Mouse (Mus musculus) layer of hippocampus, adult 11-12 months (tissue): Measurements from ENCODE around the gene Irf2bpl.
A peak's percentile ranks its signal among the peaks of the same experiment; 100 is the strongest.

Source experiments
- DNase-seq: peaks from one replicate; pipeline ENCODE4 v3.0.0; 2022; ENCODE audit warnings: low spot score

The Irf2bpl gene

DNA sequence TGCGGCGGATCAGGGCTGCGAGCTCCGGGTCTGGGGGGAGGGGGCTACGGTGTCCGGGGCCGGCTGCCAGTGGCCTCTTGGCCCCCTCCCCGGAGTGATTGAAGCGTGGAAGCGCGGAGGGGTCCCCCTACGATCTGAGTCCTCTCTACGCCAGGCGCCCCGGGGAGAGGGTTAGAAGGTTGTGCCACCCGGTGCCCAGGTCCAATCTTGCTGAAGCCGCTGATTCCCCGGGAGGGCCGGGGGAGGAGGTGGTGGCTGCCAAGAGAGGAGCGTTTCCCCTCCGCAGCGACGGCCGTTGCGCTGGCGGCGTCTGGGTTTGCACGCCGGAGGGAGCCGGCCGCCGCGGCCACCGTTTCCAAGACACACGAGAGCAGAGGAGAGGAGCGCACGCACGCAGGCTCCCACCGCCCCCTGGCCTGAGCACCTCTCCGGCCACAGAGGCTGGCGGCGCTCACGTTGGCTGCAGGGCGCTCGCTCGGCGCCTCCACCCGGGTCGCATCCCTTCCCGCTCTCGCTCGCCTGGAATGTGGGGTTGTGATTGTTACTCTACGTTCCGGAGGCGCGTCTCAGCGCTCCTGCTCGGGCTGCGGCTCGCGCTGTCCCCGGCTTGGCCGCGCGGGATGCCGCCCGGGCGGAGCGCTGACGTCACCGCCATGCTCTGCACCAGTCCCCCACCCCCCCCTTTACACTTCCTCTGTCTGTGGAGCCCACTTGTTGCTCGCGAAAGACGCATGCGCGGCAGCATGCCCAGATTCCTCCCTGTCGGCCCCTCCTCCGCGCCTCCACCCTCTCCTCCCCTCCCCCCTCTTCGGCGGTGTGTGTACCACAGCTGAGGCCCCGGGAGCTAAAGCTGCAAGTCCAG lies at the start of gene Irf2bpl:
Gene Irf2bpl, minus strand, starts transcription at position 602 of the 862 bp plus-strand sequence.
- DNase-seq = peak; percentile 99

DNA sequence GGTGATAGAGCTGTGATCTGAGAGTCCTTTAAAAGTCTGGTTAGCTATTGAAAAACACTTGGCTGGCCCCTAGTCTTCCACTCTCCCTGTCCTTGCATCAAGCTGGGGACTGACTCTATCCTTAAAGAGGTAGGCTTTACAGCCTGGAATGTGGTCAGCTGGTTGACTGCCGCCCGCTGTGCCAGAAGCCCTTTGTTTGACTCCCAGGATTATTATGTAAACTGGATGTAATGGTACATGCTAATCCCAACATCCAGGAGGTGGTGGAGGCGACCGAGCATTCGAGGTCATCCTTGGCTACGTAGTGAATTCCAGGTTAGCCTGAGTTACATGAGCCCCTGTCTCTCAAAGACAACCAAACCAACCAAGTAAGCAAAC lies 48.0 kb upstream of the Irf2bpl start:
- DNase-seq = no peak

DNA sequence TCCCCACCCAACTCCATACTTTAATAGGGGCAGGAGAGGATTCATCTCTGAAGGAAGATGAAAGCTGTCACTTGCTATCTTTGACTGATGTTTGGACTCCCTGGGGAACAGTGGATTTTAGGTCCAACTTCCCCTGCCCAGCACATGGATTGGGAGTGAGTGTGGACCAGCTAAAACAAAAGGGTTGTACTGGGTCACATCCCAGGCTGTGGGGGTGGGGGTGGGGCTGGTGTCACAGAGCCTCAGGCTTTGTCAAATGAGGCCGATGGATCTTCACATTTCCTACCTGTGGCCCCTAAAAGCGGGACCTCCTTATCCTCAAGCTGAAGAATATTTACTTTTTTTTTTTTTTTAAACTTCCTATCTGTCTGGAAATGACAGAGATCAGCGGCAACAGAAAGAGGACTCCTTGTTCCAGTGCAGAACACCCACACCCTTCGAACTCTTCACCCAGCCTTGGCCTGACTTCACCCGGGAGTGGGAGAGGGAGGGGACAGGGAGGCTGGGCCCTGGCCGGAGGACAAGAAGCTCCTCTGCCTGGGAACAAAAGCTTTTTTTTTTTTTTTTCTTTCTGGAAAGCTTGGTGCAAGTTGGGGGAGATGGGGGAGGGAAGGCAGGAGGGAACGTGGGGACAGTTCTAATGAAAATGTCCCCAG lies 47.4 kb upstream of the Irf2bpl start:
- no peak for DNase-seq

DNA sequence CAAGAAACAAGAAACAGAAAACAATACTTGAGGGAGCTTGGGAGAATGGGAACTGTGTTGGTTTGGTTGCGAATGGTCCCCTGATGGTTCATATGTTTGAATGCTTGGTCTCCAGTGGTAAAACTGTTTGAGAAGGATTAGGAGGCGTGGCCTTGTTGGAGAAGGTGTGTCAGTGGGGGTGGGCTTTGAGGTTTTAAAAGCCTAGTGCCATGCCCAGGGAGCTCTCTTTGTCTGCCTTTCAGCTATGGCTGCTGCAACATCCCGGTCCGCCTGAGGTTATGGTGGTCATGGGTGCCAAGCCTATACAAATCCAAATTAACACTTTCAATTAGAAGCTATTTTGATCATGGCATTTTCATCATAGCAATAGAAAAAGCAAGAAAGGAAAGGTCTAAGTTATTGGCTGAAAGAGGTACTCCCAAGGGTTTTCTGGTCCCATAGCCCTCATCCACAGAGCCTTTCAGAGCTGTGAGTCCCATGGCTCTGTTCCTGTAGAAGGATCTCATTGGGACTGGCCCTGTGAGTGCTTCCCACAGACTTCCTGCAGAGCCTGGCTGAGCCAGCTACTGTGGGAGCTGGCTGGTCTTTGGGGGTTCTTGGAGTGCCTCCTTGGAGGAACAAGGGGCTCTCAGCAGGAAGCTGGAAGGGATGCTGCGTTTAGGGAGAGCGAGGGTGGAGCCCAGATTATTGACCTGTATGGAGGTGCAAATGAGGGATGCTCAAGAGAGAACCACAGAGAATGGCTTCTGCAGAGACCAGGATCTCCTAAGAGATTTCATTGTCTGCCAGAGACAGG lies 46.5 kb upstream of the Irf2bpl start:
- DNase-seq = no peak

DNA sequence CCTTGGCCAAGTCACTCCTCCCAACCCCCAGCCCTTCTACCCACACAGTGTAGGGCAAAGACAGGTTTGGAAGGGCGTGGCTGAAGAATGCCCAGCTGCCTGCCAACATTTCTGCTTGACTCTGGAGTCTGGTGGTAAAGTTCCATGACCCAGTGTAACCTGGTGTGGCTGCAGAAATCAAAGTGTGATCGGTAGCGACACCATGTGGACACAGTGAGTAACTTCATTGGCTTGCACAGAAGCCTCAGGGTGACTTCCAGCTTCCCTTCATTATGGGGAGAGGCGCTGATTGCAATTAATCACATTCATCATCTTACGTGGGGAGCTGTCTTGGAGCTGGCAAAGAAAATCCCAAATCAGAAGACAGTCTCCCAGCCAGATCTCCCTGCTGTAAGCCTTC lies 39.2 kb upstream of the Irf2bpl start:
- DNase-seq = peak; percentile 77

DNA sequence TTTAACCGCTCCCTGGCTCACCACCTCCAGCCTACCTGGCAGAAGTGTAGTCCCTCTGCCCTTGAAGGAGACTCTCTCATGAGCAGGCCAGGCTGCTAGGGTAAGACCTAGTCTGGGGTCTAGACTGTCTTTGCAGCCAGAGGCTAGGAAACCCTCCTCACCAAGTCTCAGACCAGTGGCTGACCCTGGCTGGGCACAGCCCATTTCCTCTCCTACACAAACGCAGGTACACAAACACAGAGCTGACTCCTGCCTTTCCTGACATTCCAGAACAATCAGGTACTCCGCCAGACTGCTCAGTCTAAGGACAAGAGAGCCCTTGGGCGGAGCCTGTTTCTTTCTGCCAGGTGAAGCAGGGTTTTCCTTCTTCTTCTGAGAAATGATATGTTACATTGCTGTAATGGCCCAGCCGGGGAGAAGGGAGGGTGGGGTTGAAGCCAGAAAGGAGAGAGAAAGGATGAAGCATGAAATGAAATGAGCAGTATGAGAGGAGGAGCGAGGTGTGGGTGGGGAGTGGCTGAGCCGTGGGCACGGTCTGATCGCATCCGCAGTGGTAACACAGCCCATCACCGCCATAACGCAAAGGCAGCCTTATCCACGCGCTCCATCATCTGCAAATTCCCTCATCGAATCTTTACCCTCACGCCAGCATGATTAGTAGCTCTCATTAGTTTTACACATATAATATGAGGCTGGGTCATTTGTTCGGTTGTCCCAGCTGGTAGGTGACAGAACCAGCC lies 34.6 kb upstream of the Irf2bpl start:
- no peak for DNase-seq

DNA sequence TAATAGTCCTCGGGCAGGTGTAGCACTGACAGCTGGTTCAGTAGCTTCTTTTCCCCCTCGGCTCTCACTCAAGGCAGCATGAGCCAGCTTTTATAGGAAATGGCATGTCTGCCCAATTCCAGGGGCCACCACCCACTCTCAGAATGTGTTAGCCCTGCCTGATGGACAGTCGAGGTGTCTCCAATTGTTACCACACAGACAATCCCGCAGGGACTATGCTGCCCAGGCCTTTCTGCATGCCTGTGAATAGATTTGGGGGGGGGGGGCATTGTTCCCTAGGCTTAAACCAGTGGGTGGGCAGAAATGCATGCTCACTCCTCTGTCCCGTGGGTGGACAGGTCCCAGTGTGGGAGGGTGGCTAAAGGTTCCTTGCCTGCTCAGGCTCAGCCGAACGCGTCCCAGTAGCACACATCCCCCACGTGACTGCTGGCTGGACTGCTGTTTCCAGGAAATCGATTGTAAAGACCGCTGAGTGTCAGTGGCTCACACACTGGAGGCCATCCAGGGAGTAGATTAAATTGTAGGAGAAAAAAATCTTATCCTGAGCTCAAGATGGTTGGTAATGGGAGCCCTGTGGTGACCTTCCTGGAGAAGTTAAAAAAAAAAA lies 33.9 kb upstream of the Irf2bpl start:
- DNase-seq = no peak

DNA sequence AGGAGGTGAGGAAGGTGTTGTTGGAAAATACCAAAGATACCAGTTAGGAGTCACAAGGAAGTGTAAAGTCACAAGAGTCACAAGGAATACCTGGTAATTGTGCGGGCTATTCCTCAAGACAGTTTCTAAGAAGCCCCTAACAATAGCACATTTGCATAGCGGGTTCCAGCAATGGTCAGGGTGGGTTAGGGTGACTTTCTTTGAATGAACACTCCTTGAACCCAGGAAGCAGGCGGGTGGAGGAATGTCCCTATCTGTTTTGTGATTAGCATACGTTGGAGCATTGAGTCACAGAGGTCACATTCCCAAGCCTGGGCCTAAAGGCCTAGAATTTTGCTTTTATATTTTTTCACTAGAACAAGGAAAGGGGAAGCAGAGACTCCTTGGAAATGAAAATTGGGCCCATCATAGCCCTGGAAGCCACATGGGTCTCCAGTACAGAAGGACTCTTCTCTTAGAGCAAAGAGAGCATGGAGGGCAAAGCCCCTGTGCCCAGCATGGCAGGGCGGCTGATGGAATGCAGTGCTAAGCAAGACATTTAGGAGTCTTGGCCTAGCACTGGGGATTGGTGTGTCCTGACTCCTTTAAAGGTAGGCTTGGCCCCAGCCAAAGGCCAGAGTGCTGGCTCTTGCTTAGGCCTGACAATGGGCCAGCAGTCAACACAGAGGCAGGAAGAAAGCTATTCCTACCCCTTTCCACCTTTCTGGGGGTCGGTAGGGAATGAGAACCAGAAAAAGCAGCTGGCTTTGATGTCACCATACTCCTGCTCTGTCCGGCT lies 32.4 kb upstream of the Irf2bpl start:
- no peak for DNase-seq

DNA sequence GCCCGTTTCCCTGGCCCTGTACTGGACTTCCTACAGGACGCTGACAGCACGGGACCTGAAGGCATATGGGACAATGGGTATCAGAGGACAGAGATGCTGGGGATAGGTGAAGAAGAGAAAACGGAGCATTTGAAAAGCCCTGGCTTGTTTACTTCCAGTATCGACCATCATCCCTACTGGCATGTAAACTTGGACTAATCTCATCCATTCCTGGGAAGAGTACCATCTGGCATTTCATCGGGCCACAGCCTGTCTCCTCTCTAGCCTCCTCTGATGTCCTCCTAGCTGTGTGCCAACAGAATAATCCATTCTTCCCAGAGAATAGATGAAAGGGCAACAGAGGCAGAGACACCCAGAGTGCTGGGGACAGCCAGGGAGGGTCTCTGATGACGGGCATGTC lies 31.0 kb upstream of the Irf2bpl start:
- DNase-seq = no peak

DNA sequence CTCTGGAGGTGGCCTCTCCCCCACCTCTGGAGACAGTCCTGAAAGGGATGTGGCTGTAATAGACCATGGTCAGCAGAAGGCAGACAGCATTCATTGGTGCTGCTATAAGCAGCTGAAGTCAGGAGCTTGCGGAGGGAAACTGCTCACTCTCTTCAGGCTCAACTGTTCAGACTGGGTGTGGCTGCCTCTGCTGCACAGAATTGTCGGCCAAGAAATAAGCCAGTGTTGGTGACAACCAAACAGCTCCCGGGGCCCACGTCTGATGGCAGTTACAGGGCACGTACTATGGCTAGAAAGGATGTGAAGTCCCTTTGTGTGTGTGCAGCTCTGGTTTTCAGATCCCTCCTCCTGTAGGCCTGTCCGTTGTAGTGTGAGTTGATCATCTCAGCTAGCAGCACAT lies 30.2 kb upstream of the Irf2bpl start:
- no peak for DNase-seq

DNA sequence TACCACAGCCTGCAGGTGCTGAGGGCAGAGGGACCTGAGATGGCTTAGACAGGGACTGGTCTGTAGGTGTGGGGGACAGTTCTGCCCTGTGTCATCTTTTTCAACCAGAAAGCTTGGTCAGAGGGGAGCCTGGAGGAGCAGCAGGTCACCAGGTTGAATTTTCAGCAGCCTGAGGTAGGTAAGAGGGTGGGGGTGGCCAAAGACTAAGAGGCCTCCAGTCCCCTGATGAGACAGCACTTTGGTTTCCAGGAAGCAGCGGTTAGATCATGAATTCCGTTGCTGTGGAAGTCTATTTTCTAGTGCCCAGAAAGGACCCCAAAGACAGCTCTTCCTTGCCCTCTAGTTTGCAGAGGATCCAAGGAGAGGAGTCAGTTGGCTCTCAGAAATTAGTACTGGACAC lies 29.8 kb upstream of the Irf2bpl start:
- no peak for DNase-seq

DNA sequence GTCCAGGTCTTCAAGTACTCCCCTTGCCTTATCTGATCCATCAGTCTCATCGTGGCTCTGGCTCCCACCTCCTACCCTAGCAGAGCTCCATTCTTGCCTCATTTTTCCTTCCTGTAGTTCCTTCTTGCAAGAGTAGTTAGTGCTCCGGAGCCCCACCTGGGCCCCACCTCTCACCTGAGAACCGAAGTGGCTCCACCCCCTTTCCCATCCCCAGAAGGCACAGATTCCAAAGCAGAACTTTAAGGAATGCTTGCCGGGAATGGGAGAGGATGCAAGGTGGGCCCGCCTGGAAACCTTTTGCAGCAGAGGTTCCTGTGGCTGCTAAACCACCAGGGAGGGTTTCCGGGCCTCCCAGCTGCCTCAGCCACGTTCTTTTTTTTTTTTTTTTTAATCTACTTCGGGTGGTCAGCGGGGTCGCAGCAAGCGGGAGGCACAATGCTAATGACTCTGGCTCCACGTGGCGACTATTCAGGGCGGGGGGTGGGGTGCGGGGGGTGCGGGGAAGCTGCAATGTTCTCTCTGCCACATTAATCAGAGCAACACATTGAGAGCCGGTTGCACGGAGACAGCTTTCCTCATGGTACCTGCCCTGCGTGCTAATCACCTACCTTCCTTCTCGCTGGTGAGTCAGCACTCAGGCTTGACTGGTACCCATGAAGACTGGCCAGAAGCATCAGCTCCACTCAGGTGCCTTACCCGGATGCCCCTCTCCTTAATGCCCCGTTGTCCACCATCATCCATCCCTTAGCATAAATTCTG lies 27.9 kb upstream of the Irf2bpl start:
- no peak for DNase-seq

DNA sequence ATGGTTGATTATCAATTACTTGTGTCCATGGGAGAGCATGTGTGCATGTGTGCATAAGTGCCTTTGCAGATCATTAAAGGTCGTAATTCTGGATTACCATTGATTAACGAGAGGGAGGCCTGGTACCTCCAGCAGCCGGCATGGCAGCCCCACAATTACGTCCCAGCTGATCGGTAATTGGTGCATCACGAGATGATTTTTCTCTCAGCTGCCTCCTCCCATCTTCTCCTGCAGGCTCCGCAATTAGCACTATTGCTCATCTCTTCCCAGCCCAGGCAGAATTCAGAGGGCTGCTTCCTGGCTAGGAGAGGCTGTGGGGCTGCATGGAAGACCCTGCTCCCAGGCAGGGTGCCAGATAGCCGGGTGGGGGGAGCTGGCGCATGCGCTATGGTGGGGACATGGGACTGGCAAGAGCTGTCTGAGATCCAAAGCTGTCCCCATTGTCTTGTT lies 26.9 kb upstream of the Irf2bpl start:
- peak; percentile 62 for DNase-seq

DNA sequence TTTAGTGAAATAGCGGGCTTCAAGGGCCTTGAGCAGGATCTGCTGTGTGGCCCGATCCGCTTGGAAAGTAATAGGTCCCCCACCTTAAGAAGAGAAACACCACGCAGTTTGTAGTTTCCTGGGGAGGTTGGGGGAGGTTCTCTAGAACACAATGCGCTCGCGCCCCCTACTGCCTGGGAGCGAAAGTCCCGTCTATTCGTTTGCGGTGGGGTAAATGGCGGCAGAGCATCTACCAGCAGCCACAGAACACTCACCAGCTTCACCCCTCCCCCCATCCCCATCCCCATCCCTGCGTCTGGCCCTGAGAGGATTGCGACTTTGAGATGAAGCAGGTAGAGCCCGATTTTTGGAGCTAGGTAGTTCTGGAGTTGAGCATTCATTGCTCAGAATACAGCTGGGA lies 21.8 kb upstream of the Irf2bpl start:
- peak; percentile 92 for DNase-seq

DNA sequence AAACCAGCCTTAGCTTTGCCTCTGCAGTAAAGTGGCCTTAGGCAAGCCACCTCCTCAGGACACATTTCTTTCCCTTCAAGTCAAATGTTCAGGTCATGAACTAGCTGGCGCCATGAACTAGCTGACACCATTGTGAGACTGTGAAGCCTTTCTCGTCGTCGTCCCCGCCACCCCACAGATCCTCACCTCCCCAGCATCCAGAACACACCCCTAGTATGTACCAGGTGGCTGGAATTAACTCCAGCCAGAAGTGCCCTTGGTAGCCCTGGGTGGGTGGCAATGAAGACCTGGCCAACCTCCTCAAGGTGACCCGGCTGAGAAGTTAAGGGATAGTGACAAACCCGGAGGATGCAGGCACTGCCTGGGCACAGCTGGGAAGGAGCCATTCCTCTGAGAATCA lies 21.3 kb upstream of the Irf2bpl start:
- DNase-seq = no peak

DNA sequence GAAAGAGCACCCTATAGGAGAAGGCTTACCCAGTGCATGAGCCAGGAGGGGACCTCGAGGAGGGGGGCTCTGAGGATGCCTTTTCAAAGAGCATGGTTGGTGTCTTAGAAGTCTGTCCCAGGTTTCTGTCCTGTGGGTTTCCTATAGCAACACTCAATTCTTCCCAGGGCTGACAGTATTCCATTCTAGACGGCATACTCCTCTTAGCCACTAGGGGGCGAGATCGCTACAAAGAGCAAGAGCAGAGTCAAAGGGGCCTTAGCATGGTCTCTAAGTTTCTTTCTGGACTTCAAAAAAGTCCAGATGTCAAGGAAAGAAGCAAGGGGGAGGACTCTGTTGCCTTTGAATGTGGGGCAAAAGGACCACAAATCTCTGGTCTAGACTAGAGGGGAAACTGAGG lies 20.6 kb upstream of the Irf2bpl start:
- DNase-seq = peak; percentile 69

DNA sequence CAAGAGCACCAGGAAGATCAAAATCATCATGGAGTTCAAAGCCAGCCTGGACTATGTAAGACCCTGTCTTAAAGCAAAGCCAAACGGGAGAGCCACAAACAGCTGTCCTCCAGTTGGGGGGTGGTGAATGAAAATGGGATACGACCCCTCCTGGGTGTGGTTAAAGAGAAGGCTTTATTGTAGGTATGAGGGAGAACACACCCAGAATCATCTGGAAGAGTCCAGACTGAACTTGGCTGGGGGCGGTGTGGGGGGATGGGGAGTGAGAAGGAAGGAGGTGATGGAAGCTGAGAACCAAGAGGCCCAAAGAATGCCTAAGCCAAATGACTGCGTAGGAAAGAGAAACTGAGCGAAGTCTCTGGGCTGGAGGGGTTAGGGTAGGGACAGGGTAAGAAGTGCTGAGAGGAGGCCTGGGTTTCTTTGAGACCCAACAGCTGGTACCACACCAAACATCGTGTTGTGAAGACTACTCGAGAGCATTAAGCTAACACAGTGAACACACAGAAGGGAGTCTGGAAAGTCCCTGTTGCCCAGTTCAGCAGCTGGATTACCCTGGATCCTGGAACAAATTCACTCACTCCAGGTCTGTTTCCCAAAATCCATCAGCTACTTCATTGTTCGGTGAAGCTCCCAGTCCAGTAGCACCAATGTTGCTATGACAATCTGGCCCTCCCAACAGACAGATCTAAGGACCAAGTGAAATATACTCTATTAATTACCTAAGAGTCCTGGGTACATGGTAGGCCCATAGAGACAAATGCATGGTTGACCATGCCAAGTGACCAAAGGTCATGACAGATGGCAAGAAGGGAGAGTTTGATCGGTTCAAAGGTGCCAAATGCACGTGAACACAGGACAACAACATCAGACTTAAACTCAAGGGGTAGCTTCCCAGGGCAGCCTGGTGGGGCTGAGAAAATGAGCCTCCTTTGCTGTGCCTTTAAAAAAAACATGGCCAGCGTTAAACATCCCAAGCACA lies 19.5 kb upstream of the Irf2bpl start:
- DNase-seq = no peak

DNA sequence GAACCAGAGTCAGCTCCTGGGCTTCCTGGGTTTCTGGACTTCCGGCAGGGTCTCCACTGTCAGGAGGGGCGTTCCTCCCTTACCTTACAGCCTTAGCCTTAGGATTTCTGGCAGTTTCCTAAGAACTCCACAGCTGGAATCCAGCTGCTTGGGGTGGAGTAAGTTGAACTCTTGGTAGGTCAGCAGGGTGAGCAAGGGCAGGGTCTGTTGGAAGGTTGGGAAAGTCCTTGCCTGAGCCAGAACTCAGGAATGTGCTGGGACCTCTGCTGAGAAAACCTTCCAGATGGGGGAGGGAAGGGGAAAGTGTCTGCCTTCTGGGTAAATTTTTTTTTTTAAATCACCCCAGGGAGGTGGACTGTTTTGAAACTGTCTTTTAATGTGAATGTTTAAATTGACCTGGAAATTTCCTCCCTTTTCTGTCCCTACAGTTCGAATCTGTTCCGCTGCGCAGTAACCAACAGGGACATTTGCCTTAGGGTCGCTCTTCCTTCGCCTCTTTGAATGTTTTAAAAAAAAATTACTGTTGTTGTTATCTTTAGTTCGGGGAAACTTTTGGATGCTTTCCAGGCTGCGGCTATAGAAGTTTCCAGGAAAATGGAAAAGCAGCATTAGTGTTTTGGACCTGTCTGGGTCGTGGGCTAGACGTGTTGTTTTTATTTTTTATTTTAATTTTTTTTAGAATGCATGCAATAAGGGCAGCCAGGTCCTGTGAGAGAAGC lies 15.0 kb upstream of the Irf2bpl start:
- no peak for DNase-seq
